Mouse (Mus musculus): ENCODE data around the gene Gsn. TPM values are rescaled to one million over a fixed set of nuclear protein-coding genes. Genes with fewer than 3 reads are reported as not detected.
A peak's percentile ranks its signal among the peaks of the same experiment; 100 is the strongest.

The Gsn gene
- polyA plus RNA-seq, 1 experiment: 2,994 TPM

DNA sequence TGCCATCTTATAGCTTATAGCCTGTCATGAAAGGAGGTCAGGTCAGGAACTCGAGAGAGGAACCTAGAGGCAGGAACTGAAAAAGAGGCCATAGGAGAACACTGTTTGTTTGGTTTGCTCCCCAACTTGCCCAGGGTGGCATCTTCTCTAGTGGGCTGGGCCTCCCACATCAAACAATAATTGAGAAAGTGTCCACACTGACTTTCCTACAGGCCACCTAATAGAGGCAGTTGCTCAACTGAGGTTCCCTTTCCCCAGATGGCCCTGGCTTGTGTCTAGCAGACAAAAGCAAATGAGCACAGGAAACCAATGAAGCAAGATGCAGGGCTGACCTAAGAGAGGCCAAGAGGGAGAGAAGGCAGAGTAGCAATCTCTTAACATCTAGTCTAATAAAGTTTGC lies 52.0 kb downstream of the Gsn start:
- TF ChIP-seq CTCF (IDR thresholded peaks at IDR 0.05; ENCODE audit: insufficient read depth, low read length) (no peak), POLR2A (IDR thresholded peaks at IDR 0.05; ENCODE audit: borderline replicate concordance, extremely low read depth, low read depth, low read length) (no peak)
- H3K4me3 ChIP-seq (replicated peaks; ENCODE audit: extremely low read depth, low read depth, low read length): no peak overlapping the region
- no peak for DNase-seq
- H3K4me1 ChIP-seq (ENCODE audit: control insufficient read depth, insufficient read depth, low read length): no peaks in the 10 kb centered on the region
- WGBS: 41% methylated on average over 1 of the region's 1 CpGs

- TF ChIP-seq POLR2A (IDR thresholded peaks at IDR 0.05; ENCODE audit: borderline replicate concordance, extremely low read depth, low read depth, low read length) (no peak), CTCF (IDR thresholded peaks at IDR 0.05; ENCODE audit: insufficient read depth, low read length) (no peak)
- no peak overlapping the region for H3K4me3 ChIP-seq (replicated peaks; ENCODE audit: extremely low read depth, low read depth, low read length)
- H3K4me1 ChIP-seq (ENCODE audit: control insufficient read depth, insufficient read depth, low read length): no peaks in the 10 kb centered on the region
- WGBS: 68% methylated on average over 4 of the region's 4 CpGs
- no peak for DNase-seq
Observed at GRCm38 (mm10) chr2:35309906-35310493, 53.8 kb downstream of the Gsn start.

GRCm38 (mm10) chr2:35314300-35314699 lies 58.1 kb downstream of the Gsn start:
- DNase-seq: no peak
- 53% methylated on average over 3 of the region's 3 CpGs for WGBS
- TF ChIP-seq POLR2A (IDR thresholded peaks at IDR 0.05; ENCODE audit: borderline replicate concordance, extremely low read depth, low read depth, low read length): no peak
- no peak for TF ChIP-seq CTCF (IDR thresholded peaks at IDR 0.05; ENCODE audit: insufficient read depth, low read length)
- Histone ChIP-seq H3K4me1 (ENCODE audit: control insufficient read depth, insufficient read depth, low read length) (no peaks in the 10 kb centered on the region), H3K4me3 (replicated peaks; ENCODE audit: extremely low read depth, low read depth, low read length) (no peak overlapping the region)

DNA sequence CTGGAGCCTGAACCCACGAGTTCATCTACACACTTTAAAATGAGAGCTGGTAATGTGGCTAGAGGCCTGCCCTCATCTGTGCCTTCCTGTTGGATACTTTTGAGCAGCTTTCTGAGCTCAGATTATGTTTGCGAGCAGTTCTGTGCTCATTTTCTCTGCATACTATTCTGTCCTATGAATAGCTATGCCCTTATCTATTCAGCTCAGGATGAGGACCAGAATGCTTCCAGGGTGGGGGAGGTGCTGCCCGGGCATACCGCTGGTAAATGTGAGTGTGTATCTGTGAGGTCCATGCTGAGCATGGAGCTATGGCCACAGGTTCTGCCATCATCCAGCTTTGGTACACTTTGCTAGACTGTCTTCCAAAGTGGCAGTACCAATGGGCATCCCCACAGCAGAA lies 61.4 kb downstream of the Gsn start:
- TF ChIP-seq CTCF (IDR thresholded peaks at IDR 0.05; ENCODE audit: insufficient read depth, low read length) (no peak), POLR2A (IDR thresholded peaks at IDR 0.05; ENCODE audit: borderline replicate concordance, extremely low read depth, low read depth, low read length) (no peak)
- 74% methylated on average over 4 of the region's 4 CpGs for WGBS

DNA sequence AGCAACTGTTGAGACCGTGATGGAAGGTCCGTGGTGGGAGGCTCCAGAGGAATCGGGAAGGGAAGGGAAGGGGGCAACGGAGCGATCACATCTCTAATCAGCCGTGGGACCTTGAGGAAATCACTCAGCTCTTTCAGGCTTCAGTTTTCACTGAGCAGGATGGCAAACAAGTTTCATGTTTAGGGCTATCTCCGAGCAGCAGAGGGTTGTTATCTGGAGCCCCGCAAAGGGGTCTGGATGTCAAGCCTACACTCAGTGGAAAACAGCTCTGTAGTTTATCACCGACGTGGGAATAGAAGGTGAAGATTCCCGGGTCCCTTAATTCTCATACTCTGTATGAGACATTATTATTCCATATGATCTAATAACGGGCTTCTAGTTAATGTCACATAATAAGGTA lies 62.2 kb downstream of the Gsn start:
- TF ChIP-seq POLR2A (IDR thresholded peaks at IDR 0.05; ENCODE audit: borderline replicate concordance, extremely low read depth, low read depth, low read length) (no peak), CTCF (IDR thresholded peaks at IDR 0.05; ENCODE audit: insufficient read depth, low read length) (no peak)
- no peak for DNase-seq
- H3K4me3 ChIP-seq (replicated peaks; ENCODE audit: extremely low read depth, low read depth, low read length): no peak overlapping the region
- 89% methylated on average over 12 of the region's 12 CpGs for WGBS
- H3K4me1 ChIP-seq (ENCODE audit: control insufficient read depth, insufficient read depth, low read length): peaks cover 7% of the 10 kb centered on the region; the same call in 1 of the 2 replicates

More for the DNA sequence above, 61.4 kb downstream of the Gsn start:
- peaks cover 5% of the 10 kb centered on the region; the same call in 1 of the 2 replicates for H3K4me1 ChIP-seq (ENCODE audit: control insufficient read depth, insufficient read depth, low read length)
- DNase-seq: no peak
- no peak overlapping the region for H3K4me3 ChIP-seq (replicated peaks; ENCODE audit: extremely low read depth, low read depth, low read length)

DNA sequence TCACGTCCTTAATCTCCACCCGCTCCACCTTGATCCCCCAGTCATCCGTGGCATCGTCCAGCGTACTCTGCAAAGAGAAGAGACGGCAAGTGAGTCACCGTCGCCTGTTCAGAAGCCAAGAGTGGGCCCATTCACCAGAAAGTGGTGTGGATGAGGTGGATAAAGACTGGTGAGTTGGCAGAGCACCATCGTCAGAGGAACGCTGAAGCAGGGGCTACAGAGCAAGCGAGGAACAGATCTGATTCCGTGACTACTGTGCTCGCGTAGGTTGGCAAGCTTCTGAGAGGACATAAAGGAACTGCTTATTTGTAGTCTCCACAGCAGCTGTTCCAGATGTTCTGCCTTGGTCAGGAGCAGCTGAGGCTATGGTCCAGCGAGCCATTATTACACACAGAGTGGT lies 64.2 kb downstream of the Gsn start:
- H3K4me3 ChIP-seq (replicated peaks; ENCODE audit: extremely low read depth, low read depth, low read length): no peak overlapping the region
- TF ChIP-seq CTCF (IDR thresholded peaks at IDR 0.05; ENCODE audit: insufficient read depth, low read length) (no peak), POLR2A (IDR thresholded peaks at IDR 0.05; ENCODE audit: borderline replicate concordance, extremely low read depth, low read depth, low read length) (no peak)
- peaks cover 7% of the 10 kb centered on the region; the same call in 1 of the 2 replicates for H3K4me1 ChIP-seq (ENCODE audit: control insufficient read depth, insufficient read depth, low read length)
- 96% methylated on average over 15 of the region's 15 CpGs for WGBS
- DNase-seq: no peak

- DNase-seq: peak; percentile 54
- TF ChIP-seq CTCF (IDR thresholded peaks at IDR 0.05; ENCODE audit: insufficient read depth, low read length) (no peak), POLR2A (IDR thresholded peaks at IDR 0.05; ENCODE audit: borderline replicate concordance, extremely low read depth, low read depth, low read length) (no peak)
- 43% methylated on average over 10 of the region's 10 CpGs for WGBS
Observed at GRCm38 (mm10) chr2:35322404-35323164, 66.4 kb downstream of the Gsn start.

GRCm38 (mm10) chr2:35325930-35326329 lies 69.8 kb downstream of the Gsn start:
- 77% methylated on average over 10 of the region's 10 CpGs for WGBS
- TF ChIP-seq POLR2A (IDR thresholded peaks at IDR 0.05; ENCODE audit: borderline replicate concordance, extremely low read depth, low read depth, low read length) (no peak), CTCF (IDR thresholded peaks at IDR 0.05; ENCODE audit: insufficient read depth, low read length) (no peak)
- no peak for DNase-seq

More at GRCm38 (mm10) chr2:35322404-35323164, 66.4 kb downstream of the Gsn start:
- Histone ChIP-seq H3K4me1 (ENCODE audit: control insufficient read depth, insufficient read depth, low read length) (peaks cover 12% of the 10 kb centered on the region; the same call in 1 of the 2 replicates), H3K4me3 (replicated peaks; ENCODE audit: extremely low read depth, low read depth, low read length) (no peak overlapping the region)

DNA sequence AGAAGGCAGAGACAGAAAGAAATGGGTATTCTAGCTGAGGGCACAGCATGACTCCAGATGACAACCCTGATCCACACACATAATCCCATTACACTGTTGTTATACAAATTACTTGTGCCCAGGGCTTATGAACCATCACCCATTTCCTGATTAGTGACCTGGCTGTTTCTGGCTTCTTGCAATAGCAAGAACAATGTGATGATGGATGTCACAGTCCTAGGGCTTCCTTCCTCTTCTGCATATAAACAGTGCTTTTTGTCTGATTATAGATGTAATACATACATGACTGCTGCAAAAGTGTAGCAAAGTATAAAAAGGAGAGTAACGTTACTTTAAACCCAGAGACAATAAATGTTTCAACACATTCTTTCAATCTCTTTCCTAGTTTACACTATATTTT lies 70.8 kb downstream of the Gsn start:
- TF ChIP-seq POLR2A (IDR thresholded peaks at IDR 0.05; ENCODE audit: borderline replicate concordance, extremely low read depth, low read depth, low read length): no peak
- no peak for TF ChIP-seq CTCF (IDR thresholded peaks at IDR 0.05; ENCODE audit: insufficient read depth, low read length)
- no peak overlapping the region for H3K4me3 ChIP-seq (replicated peaks; ENCODE audit: extremely low read depth, low read depth, low read length)
- DNase-seq: no peak
- H3K4me1 ChIP-seq (ENCODE audit: control insufficient read depth, insufficient read depth, low read length): peaks cover 11% of the 10 kb centered on the region; the same call in 1 of the 2 replicates
- WGBS: 35% methylated on average over 1 of the region's 1 CpGs

More at GRCm38 (mm10) chr2:35325930-35326329, 69.8 kb downstream of the Gsn start:
- Histone ChIP-seq H3K4me1 (ENCODE audit: control insufficient read depth, insufficient read depth, low read length) (peaks cover 13% of the 10 kb centered on the region; the same call in 1 of the 2 replicates), H3K4me3 (replicated peaks; ENCODE audit: extremely low read depth, low read depth, low read length) (no peak overlapping the region)
